Mouse (Mus musculus) forebrain, embryonic 11.5 days (tissue): Measurements from ENCODE around the gene Cyp17a1. TPM values are rescaled to one million over a fixed set of nuclear protein-coding genes. Genes with fewer than 3 reads are reported as not detected.

ENCODE experiments used
- ATAC-seq: fragments of 200-750 bp; cut with Nextera tagmentation; replicated peaks from 2 replicates; pipeline ENCODE4 v1.8.0; 2017; ENCODE audit warnings: moderate TSS enrichment; ENCODE audit not compliant: low FRiP score
- DNase-seq: peaks from one replicate; pipeline ENCODE4 v3.0.0-alpha.2; 2017; ENCODE audit warnings: low spot score
- H3K27ac ChIP-seq: fragments of 300-500 bp; sonication (generic); 2 replicates; pipeline ENCODE4 v1.5.1; 2014; ENCODE audit warnings: low read depth, low read length
- H3K27me3 ChIP-seq: fragments of 300-500 bp; sonication (generic); 2 replicates; pipeline ENCODE4 v1.6.1; 2014; ENCODE audit warnings: mild to moderate bottlenecking, low read length, mixed read lengths; ENCODE audit not compliant: control insufficient read depth, insufficient read depth
- H3K36me3 ChIP-seq: fragments of 300-500 bp; sonication (generic); 2 replicates; pipeline ENCODE4 v1.6.1; 2014; ENCODE audit warnings: mild to moderate bottlenecking, low read length, moderate library complexity, mixed read lengths; ENCODE audit not compliant: control insufficient read depth, insufficient read depth
- H3K4me1 ChIP-seq: fragments of 300-500 bp; sonication (generic); replicated peaks from 2 replicates; pipeline ENCODE4 v1.6.1; 2014; ENCODE audit warnings: low read length, mixed read lengths; ENCODE audit not compliant: control insufficient read depth, insufficient read depth
- H3K4me2 ChIP-seq: fragments of 300-500 bp; sonication (generic); 2 replicates; pipeline ENCODE4 v1.6.1; 2014; ENCODE audit warnings: low read depth, mild to moderate bottlenecking, low read length, moderate library complexity, mixed read lengths; ENCODE audit not compliant: severe bottlenecking
- H3K4me3 ChIP-seq: fragments of 300-500 bp; sonication (generic); 2 replicates; pipeline ENCODE4 v1.5.1; 2014; ENCODE audit warnings: low read depth, low read length
- H3K9ac ChIP-seq: fragments of 300-500 bp; sonication (generic); 2 replicates; pipeline ENCODE4 v1.6.1; 2014; ENCODE audit warnings: low read length
- H3K9me3 ChIP-seq: fragments of 300-500 bp; sonication (generic); 2 replicates; pipeline ENCODE4 v1.6.1; 2016; ENCODE audit warnings: low read length, mixed read lengths; ENCODE audit not compliant: control insufficient read depth
- WGBS: fragments of 180-500 bp; shearing (Covaris S2); extraction: QIAGEN DNeasy Blood & Tissue Kit; methylation state at CpG from one replicate; pipeline ENCODE4 v1.1.7; 2014; 5-methylcytosine and 5-hydroxymethylcytosine counted together
- polyA plus RNA-seq: library from polyadenylated mRNA; unstranded; fragments of >200 nt; fragmentation: Nextera tagmentation; extraction: Ambion mirVana; gene quantifications from 2 replicates; pipeline ENCODE4 v1.2.1, GENCODE M21; 2014

Gene Cyp17a1
- polyA plus RNA-seq, 1 experiment from 2014 or later: not detected

- Histone ChIP-seq H3K4me1 (no peaks in the 10 kb centered on the region; the same call in 1 of the 2 replicates), H3K4me3 (no peak overlapping the region), H3K9ac (no peak overlapping the region), H3K27me3 (no peaks in the 10 kb centered on the region), H3K9me3 (no peaks in the 10 kb centered on the region), H3K36me3 (no peaks in the 10 kb centered on the region), H3K4me2 (no peak overlapping the region), H3K27ac (no peak overlapping the region)
- no peak for DNase-seq
- no peak for ATAC-seq
- WGBS: 86% methylated on average over 9 of the region's 9 CpGs
Measured at GRCm38 (mm10) chr19:46629807-46630206, 43.2 kb downstream of the Cyp17a1 start.

GRCm38 (mm10) chr19:46628403-46628802, 44.6 kb downstream of the Cyp17a1 start:
- Histone ChIP-seq H3K9me3 (no peaks in the 10 kb centered on the region), H3K9ac (no peak overlapping the region), H3K4me1 (peaks cover 10% of the 10 kb centered on the region), H3K36me3 (no peaks in the 10 kb centered on the region), H3K4me3 (no peak overlapping the region), H3K4me2 (no peak overlapping the region), H3K27me3 (no peaks in the 10 kb centered on the region), H3K27ac (no peak overlapping the region)
- DNase-seq (no peak), ATAC-seq (no peak)
- 91% methylated on average over 10 of the region's 10 CpGs for WGBS

GRCm38 (mm10) chr19:46625519-46625918, 47.5 kb downstream of the Cyp17a1 start:
- no peaks in the 10 kb centered on the region for H3K9me3 ChIP-seq
- 83% methylated on average over 10 of the region's 10 CpGs for whole genome bisulfite sequencing
- H3K4me1 ChIP-seq: peaks cover 26% of the 10 kb centered on the region
- no peak overlapping the region for H3K4me3 ChIP-seq
- H3K4me2 ChIP-seq: no peak overlapping the region
- no peaks in the 10 kb centered on the region for H3K36me3 ChIP-seq
- DNase-seq (no peak), ATAC-seq (no peak)
- H3K27me3 ChIP-seq: no peaks in the 10 kb centered on the region
- no peak overlapping the region for H3K9ac ChIP-seq
- H3K27ac ChIP-seq: no peak overlapping the region

- ATAC-seq: no peak
- WGBS: 93% methylated on average over 12 of the region's 12 CpGs
- H3K4me3 ChIP-seq: no peak overlapping the region
Measured at GRCm38 (mm10) chr19:46625015-46625414, 48.0 kb downstream of the Cyp17a1 start.

GRCm38 (mm10) chr19:46623790-46624772, 48.9 kb downstream of the Cyp17a1 start:
- Histone ChIP-seq H3K27me3 (no peaks in the 10 kb centered on the region), H3K4me1 (peaks cover 26% of the 10 kb centered on the region), H3K27ac (no peak overlapping the region), H3K9me3 (no peaks in the 10 kb centered on the region), H3K9ac (peak overlapping the region; percentile 47), H3K36me3 (no peaks in the 10 kb centered on the region), H3K4me2 (peak overlapping the region; percentile 36), H3K4me3 (0 out of 2 replicates have a peak overlapping the region, but pooled peaks have one; percentile 10)
- DNase-seq (peak; percentile 64), ATAC-seq (0 out of 2 replicates have a peak, but pooled peaks have one; percentile 63)
- WGBS: 26% methylated on average over 19 of the region's 19 CpGs

More at GRCm38 (mm10) chr19:46625015-46625414, 48.0 kb downstream of the Cyp17a1 start:
- no peak overlapping the region for H3K27ac ChIP-seq
- no peak overlapping the region for H3K4me2 ChIP-seq
- DNase-seq: no peak
- H3K9ac ChIP-seq: no peak overlapping the region
- no peaks in the 10 kb centered on the region for H3K27me3 ChIP-seq
- no peaks in the 10 kb centered on the region for H3K9me3 ChIP-seq
- no peaks in the 10 kb centered on the region for H3K36me3 ChIP-seq
- H3K4me1 ChIP-seq: peaks cover 26% of the 10 kb centered on the region

- DNase-seq (no peak), ATAC-seq (0 out of 2 replicates have a peak, but pooled peaks have one; percentile 21)
- Histone ChIP-seq H3K4me2 (peak overlapping the region; percentile 36), H3K27me3 (no peaks in the 10 kb centered on the region), H3K9me3 (no peaks in the 10 kb centered on the region), H3K4me3 (0 out of 2 replicates have a peak overlapping the region, but pooled peaks have one; percentile 10), H3K27ac (no peak overlapping the region), H3K36me3 (no peaks in the 10 kb centered on the region), H3K9ac (peak overlapping the region; percentile 47), H3K4me1 (peaks cover 26% of the 10 kb centered on the region)
- WGBS: 5% methylated on average over 16 of the region's 16 CpGs
Measured at GRCm38 (mm10) chr19:46623194-46623667, 49.7 kb downstream of the Cyp17a1 start.

GRCm38 (mm10) chr19:46622659-46623193, 50.2 kb downstream of the Cyp17a1 start:
- H3K27ac ChIP-seq: 0 out of 2 replicates have a peak overlapping the region, but pooled peaks have one; percentile 14
- WGBS: 44% methylated on average over 12 of the region's 12 CpGs

GRCm38 (mm10) chr19:46621236-46622183, 51.5 kb downstream of the Cyp17a1 start:
- DNase-seq (no peak), ATAC-seq (no peak)
- Histone ChIP-seq H3K4me3 (no peak overlapping the region), H3K9ac (no peak overlapping the region), H3K27me3 (no peaks in the 10 kb centered on the region), H3K9me3 (no peaks in the 10 kb centered on the region), H3K36me3 (no peaks in the 10 kb centered on the region), H3K27ac (no peak overlapping the region), H3K4me2 (no peak overlapping the region), H3K4me1 (peaks cover 26% of the 10 kb centered on the region)
- WGBS: 76% methylated on average over 19 of the region's 19 CpGs

More at GRCm38 (mm10) chr19:46622659-46623193, 50.2 kb downstream of the Cyp17a1 start:
- Histone ChIP-seq H3K4me2 (peak overlapping the region; percentile 36; the same call in 1 of the 2 replicates), H3K4me3 (no peak overlapping the region), H3K9me3 (no peaks in the 10 kb centered on the region), H3K27me3 (no peaks in the 10 kb centered on the region), H3K4me1 (peaks cover 26% of the 10 kb centered on the region), H3K9ac (peak overlapping the region; percentile 47), H3K36me3 (no peaks in the 10 kb centered on the region)
- ATAC-seq (no peak), DNase-seq (no peak)
